Mouse (Mus musculus): Measurements from ENCODE around the gene Olfr71. TPM values are rescaled to one million over a fixed set of nuclear protein-coding genes. Genes with fewer than 3 reads are reported as not detected.
A peak's percentile ranks its signal among the peaks of the same experiment; 100 is the strongest.

Gene Olfr71
- total and polyA plus RNA-seq, 2 experiments: not detected

- Histone ChIP-seq H3K79me2 (ENCODE audit: control insufficient read depth, insufficient read depth, low read length) (no peaks in the 10 kb centered on the region), H3K9ac (ENCODE audit: low read depth, low read length) (no peak overlapping the region), H3K27ac (replicated peaks; ENCODE audit: insufficient read depth, low read depth, low read length) (no peak overlapping the region), H3K4me3 (ENCODE audit: insufficient read depth, low read depth, low read length) (no peak overlapping the region), H3K4me1 (ENCODE audit: control insufficient read depth, insufficient read depth, low read length) (no peaks in the 10 kb centered on the region), H3K27me3 (ENCODE audit: control insufficient read depth, insufficient read depth, low read length) (no peaks in the 10 kb centered on the region), H3K36me3 (ENCODE audit: control insufficient read depth, insufficient read depth, low read length) (no peaks in the 10 kb centered on the region)
- WGBS: 93% methylated on average over 6 of the region's 6 CpGs
- DNase-seq (ENCODE audit: extremely low read depth, low read depth, low spot score): no peak
- TF ChIP-seq CTCF (IDR thresholded peaks at IDR 0.05; ENCODE audit: low read depth, low read length) (no peak), POLR2A (IDR thresholded peaks at IDR 0.05; ENCODE audit: extremely low read depth, insufficient read depth, low read length) (no peak)
Observed at GRCm38 (mm10) chr4:43678541-43678940, 31.5 kb downstream of the Olfr71 start.

- DNase-seq (ENCODE audit: extremely low read depth, low read depth, low spot score): no peak
- H3K36me3 ChIP-seq (ENCODE audit: control insufficient read depth, insufficient read depth, low read length): no peaks in the 10 kb centered on the region
- WGBS: 90% methylated on average over 4 of the region's 4 CpGs
Observed at GRCm38 (mm10) chr4:43675608-43676007, 34.4 kb downstream of the Olfr71 start.

GRCm38 (mm10) chr4:43674974-43675373 lies 35.1 kb downstream of the Olfr71 start:
- TF ChIP-seq POLR2A (IDR thresholded peaks at IDR 0.05; ENCODE audit: extremely low read depth, insufficient read depth, low read length) (no peak), CTCF (IDR thresholded peaks at IDR 0.05; ENCODE audit: low read depth, low read length) (no peak)
- Histone ChIP-seq H3K4me3 (ENCODE audit: insufficient read depth, low read depth, low read length) (no peak overlapping the region), H3K27ac (replicated peaks; ENCODE audit: insufficient read depth, low read depth, low read length) (no peak overlapping the region), H3K9ac (ENCODE audit: low read depth, low read length) (no peak overlapping the region), H3K36me3 (ENCODE audit: control insufficient read depth, insufficient read depth, low read length) (no peaks in the 10 kb centered on the region), H3K27me3 (ENCODE audit: control insufficient read depth, insufficient read depth, low read length) (no peaks in the 10 kb centered on the region), H3K4me1 (ENCODE audit: control insufficient read depth, insufficient read depth, low read length) (no peaks in the 10 kb centered on the region), H3K79me2 (ENCODE audit: control insufficient read depth, insufficient read depth, low read length) (no peaks in the 10 kb centered on the region)
- 42% methylated on average over 5 of the region's 5 CpGs for WGBS
- no peak for DNase-seq (ENCODE audit: extremely low read depth, low read depth, low spot score)

More at GRCm38 (mm10) chr4:43675608-43676007, 34.4 kb downstream of the Olfr71 start:
- Histone ChIP-seq H3K4me3 (ENCODE audit: insufficient read depth, low read depth, low read length) (no peak overlapping the region), H3K27ac (replicated peaks; ENCODE audit: insufficient read depth, low read depth, low read length) (no peak overlapping the region), H3K9ac (ENCODE audit: low read depth, low read length) (no peak overlapping the region), H3K4me1 (ENCODE audit: control insufficient read depth, insufficient read depth, low read length) (no peaks in the 10 kb centered on the region), H3K27me3 (ENCODE audit: control insufficient read depth, insufficient read depth, low read length) (no peaks in the 10 kb centered on the region), H3K79me2 (ENCODE audit: control insufficient read depth, insufficient read depth, low read length) (no peaks in the 10 kb centered on the region)
- TF ChIP-seq CTCF (IDR thresholded peaks at IDR 0.05; ENCODE audit: low read depth, low read length): no peak
- TF ChIP-seq POLR2A (IDR thresholded peaks at IDR 0.05; ENCODE audit: extremely low read depth, insufficient read depth, low read length): no peak

- Histone ChIP-seq H3K4me1 (ENCODE audit: control insufficient read depth, insufficient read depth, low read length) (peaks cover 6% of the 10 kb centered on the region; the same call in 1 of the 2 replicates), H3K27ac (replicated peaks; ENCODE audit: insufficient read depth, low read depth, low read length) (no peak overlapping the region), H3K9ac (ENCODE audit: low read depth, low read length) (no peak overlapping the region), H3K36me3 (ENCODE audit: control insufficient read depth, insufficient read depth, low read length) (no peaks in the 10 kb centered on the region), H3K79me2 (ENCODE audit: control insufficient read depth, insufficient read depth, low read length) (no peaks in the 10 kb centered on the region), H3K27me3 (ENCODE audit: control insufficient read depth, insufficient read depth, low read length) (no peaks in the 10 kb centered on the region), H3K4me3 (ENCODE audit: insufficient read depth, low read depth, low read length) (no peak overlapping the region)
- 90% methylated on average over 8 of the region's 8 CpGs for WGBS
- DNase-seq (ENCODE audit: extremely low read depth, low read depth, low spot score): no peak
- no peak for TF ChIP-seq CTCF (IDR thresholded peaks at IDR 0.05; ENCODE audit: low read depth, low read length)
- no peak for TF ChIP-seq POLR2A (IDR thresholded peaks at IDR 0.05; ENCODE audit: extremely low read depth, insufficient read depth, low read length)
Observed at GRCm38 (mm10) chr4:43673703-43674102, 36.4 kb downstream of the Olfr71 start.

GRCm38 (mm10) chr4:43672070-43672469 lies 38.0 kb downstream of the Olfr71 start:
- Histone ChIP-seq H3K9ac (ENCODE audit: low read depth, low read length) (no peak overlapping the region), H3K4me1 (ENCODE audit: control insufficient read depth, insufficient read depth, low read length) (peaks cover 7% of the 10 kb centered on the region; the same call in 1 of the 2 replicates), H3K27ac (replicated peaks; ENCODE audit: insufficient read depth, low read depth, low read length) (no peak overlapping the region), H3K27me3 (ENCODE audit: control insufficient read depth, insufficient read depth, low read length) (no peaks in the 10 kb centered on the region), H3K79me2 (ENCODE audit: control insufficient read depth, insufficient read depth, low read length) (no peaks in the 10 kb centered on the region), H3K4me3 (ENCODE audit: insufficient read depth, low read depth, low read length) (no peak overlapping the region), H3K36me3 (ENCODE audit: control insufficient read depth, insufficient read depth, low read length) (no peaks in the 10 kb centered on the region)
- peak; percentile 67 for DNase-seq (ENCODE audit: extremely low read depth, low read depth, low spot score)
- WGBS: 24% methylated on average over 2 of the region's 2 CpGs
- TF ChIP-seq POLR2A (IDR thresholded peaks at IDR 0.05; ENCODE audit: extremely low read depth, insufficient read depth, low read length) (no peak), CTCF (IDR thresholded peaks at IDR 0.05; ENCODE audit: low read depth, low read length) (peak; percentile 75)

- Histone ChIP-seq H3K27me3 (ENCODE audit: control insufficient read depth, insufficient read depth, low read length) (no peaks in the 10 kb centered on the region), H3K4me3 (ENCODE audit: insufficient read depth, low read depth, low read length) (peak overlapping the region; percentile 77), H3K9ac (ENCODE audit: low read depth, low read length) (peak overlapping the region; percentile 73), H3K36me3 (ENCODE audit: control insufficient read depth, insufficient read depth, low read length) (no peaks in the 10 kb centered on the region), H3K27ac (replicated peaks; ENCODE audit: insufficient read depth, low read depth, low read length) (no peak overlapping the region), H3K79me2 (ENCODE audit: control insufficient read depth, insufficient read depth, low read length) (no peaks in the 10 kb centered on the region), H3K4me1 (ENCODE audit: control insufficient read depth, insufficient read depth, low read length) (peaks cover 7% of the 10 kb centered on the region; the same call in 1 of the 2 replicates)
- TF ChIP-seq POLR2A (IDR thresholded peaks at IDR 0.05; ENCODE audit: extremely low read depth, insufficient read depth, low read length): no peak
- no peak for TF ChIP-seq CTCF (IDR thresholded peaks at IDR 0.05; ENCODE audit: low read depth, low read length)
- WGBS: 1% methylated on average over 17 of the region's 25 CpGs
- peak; percentile 66 for DNase-seq (ENCODE audit: extremely low read depth, low read depth, low spot score)
Observed at GRCm38 (mm10) chr4:43669428-43669794, 40.6 kb downstream of the Olfr71 start.

Measured in liver, adult 2 months (tissue).